Mouse (Mus musculus) ES-Bruce4 (cell line): ENCODE data around the gene Rnf186.
A peak's percentile ranks its signal among the peaks of the same experiment; 100 is the strongest.

Experiments
- CTCF ChIP-seq: IDR thresholded peaks from one replicate; pipeline ENCODE4 v1.8.1; 2011; ENCODE audit warnings: low read depth, low read length
- POLR2A ChIP-seq: IDR thresholded peaks from one replicate; pipeline ENCODE4 v1.8.1; 2011; ENCODE audit warnings: low read length; ENCODE audit not compliant: insufficient read depth

DNA sequence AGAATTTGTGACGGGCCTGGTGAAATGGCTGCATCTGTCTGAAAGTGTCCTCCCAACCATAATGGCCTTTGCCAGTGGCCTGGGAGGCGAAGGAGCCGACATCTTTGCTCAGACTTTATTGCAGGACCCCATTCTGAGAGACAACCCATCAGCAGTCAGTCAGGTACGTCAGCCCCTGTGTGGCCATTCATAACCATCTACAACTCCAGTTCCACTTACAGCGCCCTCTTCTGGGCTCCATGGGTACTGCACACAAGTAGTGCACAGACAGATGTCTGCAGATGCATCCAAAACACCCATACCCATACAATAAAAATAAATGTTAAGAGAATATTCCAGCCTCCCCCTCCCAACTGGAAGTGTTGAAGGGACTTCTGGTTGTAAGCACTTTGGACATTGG, 29.5 kb downstream of the Rnf186 start:
- TF ChIP-seq POLR2A (no peak), CTCF (peak; percentile 55)
